Mouse (Mus musculus): ENCODE measurements around the gene Ppp4r1.

Ppp4r1 gene

DNA sequence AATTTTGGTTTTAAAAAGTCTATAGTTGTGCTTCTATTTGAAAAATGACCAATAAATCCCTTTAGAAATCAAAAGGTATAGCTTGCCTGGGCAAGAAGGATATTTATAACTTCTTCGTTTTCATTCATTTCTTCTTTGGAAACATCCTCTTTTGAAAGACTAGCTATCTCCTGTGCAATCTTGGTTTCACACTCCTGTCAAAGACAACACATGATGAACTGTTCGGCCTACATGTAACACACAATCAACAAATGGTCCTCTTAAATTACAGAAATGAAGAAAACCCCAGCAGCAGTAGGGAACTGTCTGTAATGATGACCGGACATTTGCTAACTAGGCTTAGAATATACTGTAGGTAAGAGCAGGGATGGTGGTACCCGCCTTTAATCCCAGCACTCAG is 71.6 kb downstream of the Ppp4r1 start:
- no peak for DNase-seq (ENCODE audit: low spot score)

DNA sequence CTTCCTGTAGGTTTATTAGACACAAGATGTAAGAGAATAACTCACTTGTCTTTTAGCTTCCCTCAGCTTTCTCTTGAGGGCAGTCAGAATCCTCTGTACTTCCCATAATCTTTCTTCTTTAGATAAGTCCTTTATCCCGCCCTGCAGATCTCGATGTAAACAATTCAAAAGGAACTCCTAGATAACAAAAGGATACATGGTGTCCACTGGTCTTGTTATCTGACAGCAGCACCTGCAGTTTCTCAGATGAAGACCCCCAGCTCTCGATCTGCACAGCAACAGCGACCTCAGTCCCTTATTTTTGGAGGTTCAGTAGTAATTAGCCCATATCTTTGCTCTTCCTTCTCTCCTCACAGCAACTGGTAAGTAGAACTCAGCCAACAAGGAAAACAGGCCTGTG is 75.2 kb downstream of the Ppp4r1 start:
- DNase-seq (ENCODE audit: low spot score), result no peak

DNA sequence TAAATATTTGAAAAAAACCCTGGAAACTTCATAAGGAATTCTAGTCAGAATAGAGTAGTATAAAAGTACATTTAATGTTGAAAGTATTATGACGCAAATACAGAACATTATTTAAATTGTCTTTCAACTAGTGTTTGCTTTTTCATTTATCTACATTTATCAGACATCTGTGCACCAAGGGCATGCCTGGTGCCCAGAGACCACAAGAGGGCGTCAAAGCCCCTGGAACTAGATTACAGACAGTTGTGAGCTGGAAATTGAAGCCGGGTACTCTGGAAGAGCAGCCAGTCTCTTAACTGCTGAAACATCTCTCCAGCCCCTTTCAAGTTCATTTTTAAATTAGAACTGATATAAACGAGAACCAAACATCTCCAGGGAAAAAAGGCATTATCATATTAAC is 80.2 kb downstream of the Ppp4r1 start:
- peak; percentile 27 for DNase-seq (ENCODE audit: low spot score)

DNA sequence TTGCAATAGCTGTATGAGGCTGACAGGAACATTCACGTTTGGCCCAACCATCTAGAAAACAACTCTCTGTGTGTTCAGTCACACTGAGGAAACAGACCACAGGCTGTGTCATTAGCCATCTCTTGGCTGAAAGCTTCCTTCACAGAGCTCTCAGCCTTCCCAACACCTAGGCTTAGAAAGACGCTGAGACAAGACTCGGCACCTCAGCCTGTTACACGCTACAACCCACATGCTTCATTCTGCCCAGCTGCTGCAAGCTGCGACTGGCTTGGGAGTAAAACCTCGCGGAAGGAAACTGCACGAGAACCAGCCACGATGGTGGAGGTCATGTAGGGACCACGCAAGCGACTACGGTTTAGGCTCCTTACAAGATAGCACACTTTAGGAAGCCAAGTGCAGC is 81.5 kb downstream of the Ppp4r1 start:
- DNase-seq (ENCODE audit: low spot score), result no peak

- DNase-seq (ENCODE audit: low spot score), result peak; percentile 75
Observed at GRCm38 (mm10) chr17:65864742-65865141, 82.4 kb downstream of the Ppp4r1 start.

GRCm38 (mm10) chr17:65865265-65865664 is 82.9 kb downstream of the Ppp4r1 start:
- DNase-seq (ENCODE audit: low spot score), result no peak

GRCm38 (mm10) chr17:65866201-65866600 is 83.8 kb downstream of the Ppp4r1 start:
- DNase-seq (ENCODE audit: low spot score), result no peak

GRCm38 (mm10) chr17:65867996-65868395 is 85.6 kb downstream of the Ppp4r1 start:
- no peak for DNase-seq (ENCODE audit: low spot score)

DNA sequence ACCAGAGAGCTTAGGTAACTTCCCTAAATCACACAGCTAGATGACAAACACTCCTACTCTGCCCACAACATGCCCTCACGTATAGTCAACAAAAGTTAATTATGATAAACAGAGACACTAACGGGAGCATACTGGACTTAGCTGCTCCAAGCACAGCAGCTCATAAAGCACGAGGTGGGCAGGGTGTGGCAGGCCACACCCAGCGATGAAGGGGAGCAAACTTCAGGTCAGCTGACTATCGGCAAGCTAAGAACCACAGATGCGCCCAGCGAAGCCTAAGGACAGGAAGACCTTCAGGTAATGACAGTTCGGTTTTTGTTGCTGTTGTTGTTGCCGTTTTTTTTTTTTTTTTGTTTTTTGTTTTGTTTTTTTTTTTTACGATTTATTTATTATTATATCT is 87.3 kb downstream of the Ppp4r1 start:
- no peak for DNase-seq (ENCODE audit: low spot score)

- DNase-seq (ENCODE audit: low spot score), result peak; percentile 52
Observed at GRCm38 (mm10) chr17:65870146-65870545, 87.8 kb downstream of the Ppp4r1 start.

GRCm38 (mm10) chr17:65871641-65872041 is 89.3 kb downstream of the Ppp4r1 start:
- no peak for DNase-seq (ENCODE audit: low spot score)

- DNase-seq (ENCODE audit: low spot score), result no peak
Observed at GRCm38 (mm10) chr17:65872051-65872450, 89.7 kb downstream of the Ppp4r1 start.

GRCm38 (mm10) chr17:65872652-65873051 is 90.3 kb downstream of the Ppp4r1 start:
- DNase-seq (ENCODE audit: low spot score), result no peak

- no peak for DNase-seq (ENCODE audit: low spot score)
Observed at GRCm38 (mm10) chr17:65873156-65873555, 90.8 kb downstream of the Ppp4r1 start.

DNA sequence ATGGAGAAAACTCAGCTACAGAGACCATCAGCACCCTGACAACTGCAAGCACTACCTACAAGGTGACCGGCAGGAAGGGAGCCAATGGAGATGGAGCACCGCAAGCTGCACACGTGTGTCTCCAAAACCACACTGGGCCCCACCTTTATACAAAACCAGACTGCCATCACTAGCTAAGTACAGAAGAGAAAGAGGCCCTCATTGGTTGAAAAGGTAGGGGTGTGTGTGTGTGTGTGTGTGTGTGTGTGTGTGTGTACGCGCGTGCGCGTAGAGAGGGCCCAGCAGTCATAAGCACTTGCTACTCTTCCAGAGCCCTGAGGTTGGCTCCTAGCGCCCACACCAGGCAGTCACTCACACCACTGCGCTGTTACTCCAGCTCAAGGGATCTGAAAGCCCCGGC is 91.5 kb downstream of the Ppp4r1 start:
- DNase-seq (ENCODE audit: low spot score), result no peak

DNA sequence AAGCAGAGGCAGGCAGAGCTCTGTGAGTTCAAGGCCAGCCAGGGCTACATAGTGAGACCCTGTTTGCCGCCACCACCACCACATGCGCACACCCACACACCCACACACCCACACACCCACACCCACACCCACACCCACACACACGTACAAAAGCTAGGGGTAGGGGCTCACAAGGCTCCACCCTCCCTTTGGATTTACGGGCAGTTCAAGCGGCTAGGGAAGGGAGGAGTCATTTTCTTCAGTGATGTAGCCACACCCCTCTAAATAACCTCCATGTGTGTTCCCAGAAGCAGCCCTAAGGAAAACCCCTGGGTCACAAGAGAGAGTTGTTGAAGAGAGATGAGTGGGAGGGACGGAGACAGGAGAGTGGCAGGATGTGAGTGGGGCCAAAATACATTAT is 94.7 kb downstream of the Ppp4r1 start:
- no peak for DNase-seq (ENCODE audit: low spot score)

GRCm38 (mm10) chr17:65884061-65884669 is 101.8 kb downstream of the Ppp4r1 start:
- DNase-seq (ENCODE audit: low spot score), result peak; percentile 48

DNA sequence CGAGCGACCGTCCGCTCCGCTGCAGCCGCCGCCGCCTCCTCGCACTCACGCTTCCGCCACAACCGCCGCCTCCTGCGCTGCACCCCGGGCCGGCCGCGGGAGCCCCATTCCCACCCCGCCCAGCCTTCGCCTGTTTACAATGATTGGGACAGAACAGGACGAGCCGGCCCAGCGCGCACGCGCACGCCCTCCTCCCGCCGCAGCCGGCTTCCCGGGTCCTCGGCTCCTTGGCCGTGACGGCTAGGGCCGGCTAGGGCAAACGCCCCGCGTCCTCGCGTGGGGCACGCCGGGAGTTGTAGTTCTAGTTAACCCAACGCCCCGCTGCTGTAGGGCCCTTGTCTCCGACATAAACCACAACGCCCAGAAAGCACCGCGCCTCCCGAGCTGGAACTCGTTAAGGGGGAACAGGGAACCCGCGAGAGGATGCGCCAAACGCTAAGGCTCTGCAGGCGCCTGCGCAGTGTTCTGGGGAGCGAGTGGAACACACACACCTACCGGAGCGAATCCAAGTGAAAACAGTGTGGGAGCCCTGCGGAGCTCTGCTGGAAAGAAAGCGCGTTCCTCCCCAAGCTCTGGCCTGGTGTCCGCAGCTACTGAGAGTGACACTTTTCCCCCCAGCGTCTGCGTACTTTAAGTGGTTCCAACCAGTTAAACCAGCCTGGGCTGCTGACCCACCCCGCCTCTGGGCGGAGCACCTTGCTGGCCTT is 102.5 kb downstream of the Ppp4r1 start:
- DNase-seq (ENCODE audit: low spot score), result peak; percentile 99

- no peak for DNase-seq (ENCODE audit: low spot score)
Observed at GRCm38 (mm10) chr17:65885398-65885696, 103.0 kb downstream of the Ppp4r1 start.

DNA sequence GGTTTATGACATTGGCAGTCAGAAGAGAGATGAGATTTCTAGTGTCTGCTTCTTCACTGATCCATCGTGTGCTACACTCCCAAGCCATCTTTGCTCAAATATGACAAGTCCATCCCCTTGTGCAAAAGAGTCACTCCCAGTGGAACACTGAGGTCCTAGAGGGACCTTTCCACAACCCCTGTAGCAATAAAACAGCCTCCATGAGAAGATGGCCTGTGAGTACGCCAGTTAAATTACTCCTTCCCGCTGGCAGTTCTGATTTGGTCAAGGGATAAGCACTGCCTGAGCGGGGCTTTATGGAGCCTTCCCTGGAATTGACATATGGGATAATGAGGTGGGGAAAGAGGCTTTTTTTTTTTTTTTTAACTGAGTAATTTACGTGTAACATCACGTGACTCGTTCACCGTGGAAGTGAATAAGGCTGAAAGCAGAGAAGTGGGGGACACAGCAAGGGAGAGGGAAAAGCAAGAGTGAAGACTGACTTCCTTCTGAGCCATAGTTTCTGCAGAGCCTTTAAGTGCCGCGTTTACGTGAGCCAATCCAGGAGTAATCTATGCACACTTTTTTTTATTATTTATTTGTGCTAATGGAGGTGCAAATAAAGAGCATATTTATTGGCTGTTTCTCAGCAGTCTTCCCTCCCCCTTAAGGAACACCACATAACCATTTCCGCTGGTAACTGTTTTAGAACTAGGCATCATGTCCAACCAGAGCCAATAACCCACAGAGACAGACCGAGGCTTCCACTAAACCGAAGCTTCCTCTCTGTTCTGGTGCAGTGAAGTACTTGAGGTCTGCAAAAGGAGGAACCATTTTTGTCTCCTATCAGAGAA is 103.5 kb downstream of the Ppp4r1 start, which contains the start of gene Ralbp1:
Ralbp1 (minus strand) TSS at position 102 of the 833 bp plus-strand sequence.
- DNase-seq (ENCODE audit: low spot score), result peak; percentile 72

- DNase-seq (ENCODE audit: low spot score), result peak; percentile 56
Observed at GRCm38 (mm10) chr17:65886571-65886970, 104.2 kb downstream of the Ppp4r1 start.

- DNase-seq (ENCODE audit: low spot score), result peak; percentile 82
Observed at GRCm38 (mm10) chr17:65889476-65889875, 107.1 kb downstream of the Ppp4r1 start.

Measured in adipocyte (in vitro differentiated cells).